Mouse (Mus musculus) olfactory bulb, adult 2 months (tissue): Measurements from ENCODE around the gene Vcam1.

Experiments used
- CTCF ChIP-seq: fragments of 200-500 bp; IDR thresholded peaks from 2 replicates; pipeline ENCODE4 v1.5.1; 2012; ENCODE audit warnings: low read depth, mild to moderate bottlenecking, low read length, moderate library complexity; ENCODE audit not compliant: insufficient read depth
- POLR2A ChIP-seq: fragments of 200-500 bp; IDR thresholded peaks from 2 replicates; pipeline ENCODE4 v1.6.1; 2012; ENCODE audit warnings: mild to moderate bottlenecking, low read depth, low read length, moderate library complexity; ENCODE audit not compliant: insufficient read depth

GRCm38 (mm10) chr3:116126508-116127190 is 2.8 kb downstream of the Vcam1 start:
- TF ChIP-seq CTCF = no peak
- TF ChIP-seq POLR2A = no peak
